Mouse (Mus musculus) midbrain, embryonic 11.5 days (tissue): Measurements from ENCODE around the gene Rtn4rl2. TPM values are rescaled to one million over a fixed set of nuclear protein-coding genes. Genes with fewer than 3 reads are reported as not detected.
"Not testable (repeated sequence)": the region's sequence is repeated elsewhere in the genome, so short reads cannot be mapped to it uniquely, and the experiment has no call there.

Source experiments
- ATAC-seq: fragments of 200-750 bp; cut with Nextera tagmentation; 2 replicates; pipeline ENCODE4 v1.8.0; 2017; ENCODE audit warnings: moderate TSS enrichment, moderate library complexity; ENCODE audit not compliant: low FRiP score
- DNase-seq: peaks from one replicate; pipeline ENCODE4 v3.0.0; 2015; ENCODE audit warnings: low spot score; ENCODE audit errors: missing footprints
- H3K27ac ChIP-seq: fragments of 300-500 bp; sonication (generic); 2 replicates; pipeline ENCODE4 v1.5.1; 2014; ENCODE audit warnings: low read depth, low read length
- H3K27me3 ChIP-seq: fragments of 300-500 bp; sonication (generic); 2 replicates; pipeline ENCODE4 v1.6.1; 2014; ENCODE audit warnings: mild to moderate bottlenecking, low read length, moderate library complexity, mixed read lengths; ENCODE audit not compliant: control insufficient read depth, insufficient read depth
- H3K36me3 ChIP-seq: fragments of 300-500 bp; sonication (generic); 2 replicates; pipeline ENCODE4 v1.6.1; 2014; ENCODE audit warnings: mild to moderate bottlenecking, low read length, moderate library complexity, mixed read lengths; ENCODE audit not compliant: control insufficient read depth, insufficient read depth
- H3K4me1 ChIP-seq: fragments of 300-500 bp; sonication (generic); 2 replicates; pipeline ENCODE4 v1.6.1; 2014; ENCODE audit warnings: low read length; ENCODE audit not compliant: control insufficient read depth, insufficient read depth
- H3K4me2 ChIP-seq: fragments of 300-500 bp; sonication (generic); 2 replicates; pipeline ENCODE4 v1.6.1; 2014; ENCODE audit warnings: mild to moderate bottlenecking, moderate library complexity
- H3K4me3 ChIP-seq: fragments of 300-500 bp; sonication (generic); 2 replicates; pipeline ENCODE4 v1.5.1; 2014; ENCODE audit warnings: low read depth, low read length
- H3K9ac ChIP-seq: fragments of 300-500 bp; sonication (generic); 2 replicates; pipeline ENCODE4 v1.6.1; 2014; ENCODE audit warnings: low read length
- H3K9me3 ChIP-seq: fragments of 300-500 bp; sonication (generic); 2 replicates; pipeline ENCODE4 v1.6.1; 2016; ENCODE audit warnings: low read length; ENCODE audit not compliant: control insufficient read depth
- WGBS: fragments of 180-500 bp; shearing (Covaris S2); extraction: QIAGEN DNeasy Blood & Tissue Kit; methylation state at CpG from one replicate; pipeline ENCODE4 v1.1.7; 2014; 5-methylcytosine and 5-hydroxymethylcytosine counted together
- polyA plus RNA-seq: library from polyadenylated mRNA; unstranded; fragments of >200 nt; fragmentation: Nextera tagmentation; extraction: Ambion mirVana; gene quantifications from 2 replicates; pipeline ENCODE4 v1.2.1, GENCODE M21; 2014

Rtn4rl2 gene
- polyA plus RNA-seq, 1 experiment from 2014 or later = 1.4 TPM

GRCm38 (mm10) chr2:84913881-84914280 is 27.4 kb upstream of the Rtn4rl2 start:
- Histone ChIP-seq H3K9ac (no peak overlapping the region), H3K4me2 (no peak overlapping the region), H3K27ac (no peak overlapping the region), H3K27me3 (no peaks in the 10 kb centered on the region), H3K4me1 (no peaks in the 10 kb centered on the region), H3K36me3 (no peaks in the 10 kb centered on the region), H3K4me3 (no peak overlapping the region), H3K9me3 (no peaks in the 10 kb centered on the region)
- ATAC-seq (no peak), DNase-seq (no peak)
- WGBS = 86% methylated on average over 5 of the region's 5 CpGs

GRCm38 (mm10) chr2:84912722-84913121 is 26.2 kb upstream of the Rtn4rl2 start:
- no peak overlapping the region for H3K27ac ChIP-seq
- no peaks in the 10 kb centered on the region for H3K36me3 ChIP-seq
- H3K27me3 ChIP-seq = no peaks in the 10 kb centered on the region
- H3K4me3 ChIP-seq = no peak overlapping the region
- ATAC-seq (no peak), DNase-seq (no peak)
- no peaks in the 10 kb centered on the region for H3K4me1 ChIP-seq
- no peaks in the 10 kb centered on the region for H3K9me3 ChIP-seq
- H3K9ac ChIP-seq = no peak overlapping the region
- WGBS = 86% methylated on average over 3 of the region's 3 CpGs
- no peak overlapping the region for H3K4me2 ChIP-seq

GRCm38 (mm10) chr2:84896686-84897085 is 10.2 kb upstream of the Rtn4rl2 start:
- not testable (repeated sequence) for ATAC-seq, H3K9ac ChIP-seq, H3K36me3 ChIP-seq, H3K4me1 ChIP-seq, H3K4me3 ChIP-seq, H3K27me3 ChIP-seq, H3K9me3 ChIP-seq, H3K27ac ChIP-seq, H3K4me2 ChIP-seq
- 91% methylated on average over 6 of the region's 6 CpGs for WGBS
- peak; percentile 21 for DNase-seq

GRCm38 (mm10) chr2:84895495-84896198 is 9.1 kb upstream of the Rtn4rl2 start:
- Histone ChIP-seq H3K4me3 (no peak overlapping the region), H3K4me2 (no peak overlapping the region), H3K27me3 (no peaks in the 10 kb centered on the region), H3K9ac (no peak overlapping the region), H3K4me1 (no peaks in the 10 kb centered on the region), H3K27ac (no peak overlapping the region), H3K36me3 (no peaks in the 10 kb centered on the region), H3K9me3 (no peaks in the 10 kb centered on the region)
- DNase-seq (peak; percentile 81), ATAC-seq (no peak)
- WGBS = 87% methylated on average over 4 of the region's 4 CpGs

- Histone ChIP-seq H3K9me3 (no peaks in the 10 kb centered on the region), H3K4me3 (no peak overlapping the region), H3K9ac (no peak overlapping the region), H3K4me2 (no peak overlapping the region), H3K4me1 (peaks cover 5% of the 10 kb centered on the region), H3K36me3 (no peaks in the 10 kb centered on the region), H3K27me3 (peaks cover 14% of the 10 kb centered on the region), H3K27ac (no peak overlapping the region)
- 46% methylated on average over 6 of the region's 6 CpGs for WGBS
- peak; percentile 71 for DNase-seq
- ATAC-seq = no peak
Observed at GRCm38 (mm10) chr2:84893359-84893758, 6.8 kb upstream of the Rtn4rl2 start.

GRCm38 (mm10) chr2:84890045-84890340 is 3.5 kb upstream of the Rtn4rl2 start:
- ATAC-seq (no peak), DNase-seq (peak; percentile 97)
- 0% methylated on average over 5 of the region's 5 CpGs for WGBS
- Histone ChIP-seq H3K9me3 (no peaks in the 10 kb centered on the region), H3K27me3 (peaks cover 47% of the 10 kb centered on the region), H3K9ac (no peak overlapping the region), H3K4me3 (no peak overlapping the region), H3K36me3 (no peaks in the 10 kb centered on the region), H3K4me2 (no peak overlapping the region), H3K4me1 (peaks cover 19% of the 10 kb centered on the region), H3K27ac (no peak overlapping the region)

GRCm38 (mm10) chr2:84889316-84890044 is 3.0 kb upstream of the Rtn4rl2 start:
- Histone ChIP-seq H3K9ac (no peak overlapping the region), H3K27me3 (peaks cover 53% of the 10 kb centered on the region), H3K4me1 (peaks cover 19% of the 10 kb centered on the region), H3K27ac (no peak overlapping the region), H3K36me3 (no peaks in the 10 kb centered on the region), H3K4me3 (no peak overlapping the region), H3K9me3 (no peaks in the 10 kb centered on the region), H3K4me2 (peak overlapping the region; percentile 45)
- DNase-seq = peak; percentile 91
- ATAC-seq = no peak
- WGBS = 8% methylated on average over 14 of the region's 14 CpGs

GRCm38 (mm10) chr2:84888657-84889315 is 2.3 kb upstream of the Rtn4rl2 start:
- WGBS = 2% methylated on average over 28 of the region's 28 CpGs

More at GRCm38 (mm10) chr2:84888657-84889315, 2.3 kb upstream of the Rtn4rl2 start:
- Histone ChIP-seq H3K27me3 (peaks cover 60% of the 10 kb centered on the region), H3K4me2 (peak overlapping the region; percentile 45), H3K9ac (peak overlapping the region; percentile 33; the same call in 1 of the 2 replicates), H3K27ac (no peak overlapping the region), H3K4me3 (peak overlapping the region; percentile 24), H3K4me1 (peaks cover 20% of the 10 kb centered on the region), H3K9me3 (no peaks in the 10 kb centered on the region), H3K36me3 (no peaks in the 10 kb centered on the region)
- peak; percentile 94 for DNase-seq
- ATAC-seq = peak; percentile 5; the same call in 1 of the 2 replicates
